Mouse (Mus musculus) MEL (cell line): ENCODE measurements at regions not wholly inside any gene's neighbourhood (a gene's known extent, or its start where the extent isn't known, plus 50 kb on each side); places are given as distances from the start of the nearest gene placed in this dataset.

Source experiments
- CTCF ChIP-seq, 3 experiments: IDR thresholded peaks in 2 of 3; conservative IDR thresholded peaks in 1 of 3; 2 replicates each; pipeline ENCODE4 v1.5.1; 2011 to 2012; ENCODE audit warnings: low read length in 3 of 3, low read depth in 2 of 3, mild to moderate bottlenecking in 2 of 3, improper control_type of control experiment in 1 of 3, inconsistent platforms in 1 of 3, mixed read lengths in 1 of 3, moderate library complexity in 1 of 3; ENCODE audit not compliant: control insufficient read depth in 1 of 3, insufficient read depth in 1 of 3, poor library complexity in 1 of 3, severe bottlenecking in 1 of 3
- EP300 ChIP-seq, 2 experiments: IDR thresholded peaks; 2 replicates each; pipeline ENCODE4 v1.6.1; 2011; ENCODE audit warnings: improper control_type of control experiment in 2 of 2, low read length in 2 of 2, low read depth in 1 of 2, mild to moderate bottlenecking in 1 of 2
- MAX ChIP-seq: IDR thresholded peaks from 2 replicates; pipeline ENCODE4 v1.6.1; 2011; ENCODE audit warnings: low read length, improper control_type of control experiment
- MXI1 ChIP-seq: IDR thresholded peaks from 2 replicates; pipeline ENCODE4 v1.6.1; 2011; ENCODE audit warnings: mild to moderate bottlenecking, low read depth, low read length, improper control_type of control experiment
- POLR2A ChIP-seq, 2 experiments: IDR thresholded peaks; 2 replicates each; pipeline ENCODE4 v1.6.1; 2011 to 2012; ENCODE audit warnings: low read length in 2 of 2, mild to moderate bottlenecking in 2 of 2, control low read depth in 1 of 2, improper control_type of control experiment in 1 of 2, low read depth in 1 of 2, moderate library complexity in 1 of 2; ENCODE audit not compliant: control insufficient read depth in 1 of 2, insufficient read depth in 1 of 2, poor library complexity in 1 of 2

DNA sequence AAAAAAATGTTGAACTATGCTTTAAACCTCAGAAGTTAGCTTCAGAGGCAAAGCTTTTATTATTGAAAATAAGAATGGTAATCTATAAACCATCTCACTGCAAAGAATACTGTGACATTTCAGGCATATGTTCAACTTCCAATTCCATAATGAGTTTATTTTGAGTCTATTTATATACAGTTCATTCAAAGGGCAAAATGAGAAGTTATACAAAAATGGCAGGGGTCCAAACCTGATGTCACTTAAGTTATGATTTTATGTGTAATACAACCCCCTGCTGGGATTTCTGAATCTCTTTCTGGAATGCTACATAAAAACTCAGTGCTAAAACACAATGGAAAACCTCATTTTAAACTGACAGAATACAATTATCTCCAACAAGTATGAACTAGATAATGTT lies 184.0 kb downstream of the 1700017N19Rik start:
- TF ChIP-seq MAX (no peak), EP300 (IDR thresholded peaks at IDR 0.05; ENCODE audit: low read depth in 1 of 2, low read length in 2 of 2) (no peak), MXI1 (no peak), CTCF (IDR thresholded peaks at IDR 0.05 in 2 of 3, conservative IDR thresholded peaks at IDR 0.05 in 1 of 3; ENCODE audit: control insufficient read depth in 1 of 3, insufficient read depth in 1 of 3, low read depth in 2 of 3, low read length in 3 of 3, poor library complexity in 1 of 3, severe bottlenecking in 1 of 3) (no peak), POLR2A (IDR thresholded peaks at IDR 0.05; ENCODE audit: control insufficient read depth in 1 of 2, insufficient read depth in 1 of 2, low read depth in 1 of 2, low read length in 2 of 2, poor library complexity in 1 of 2) (no peak)
